Mouse (Mus musculus) MEL (cell line): ENCODE measurements around the gene Zfp296. TPM values are rescaled to one million over a fixed set of nuclear protein-coding genes. Genes with fewer than 3 reads are reported as not detected.

Source experiments
- DNase-seq: peaks from one replicate; pipeline ENCODE4 v3.0.0; 2011; ENCODE audit warnings: low read depth, low spot score
- H3K27ac ChIP-seq: 2 replicates; pipeline ENCODE4 v1.5.1; 2012; ENCODE audit warnings: low read depth, mild to moderate bottlenecking, control low read depth, low read length, moderate library complexity; ENCODE audit not compliant: control insufficient read depth
- H3K27me3 ChIP-seq, 2 experiments: fragments of 150-350 bp in 1 of 2; sonication (generic) in 1 of 2; 2 replicates each; pipeline ENCODE4 v1.6.1; 2012; ENCODE audit warnings: low read length in 2 of 2, mild to moderate bottlenecking in 2 of 2, improper control_type of control experiment in 1 of 2, moderate library complexity in 1 of 2; ENCODE audit not compliant: insufficient read depth in 2 of 2, control insufficient read depth in 1 of 2
- H3K36me3 ChIP-seq, 2 experiments: 2 replicates each; pipeline ENCODE4 v1.6.1; 2012 to 2014; ENCODE audit warnings: low read length in 2 of 2, improper control_type of control experiment in 1 of 2, inconsistent platforms in 1 of 2, mild to moderate bottlenecking in 1 of 2; ENCODE audit not compliant: insufficient read depth in 2 of 2, control insufficient read depth in 1 of 2
- H3K4me1 ChIP-seq, 2 experiments: fragments of 150-350 bp in 1 of 2; sonication (generic) in 1 of 2; 2 replicates each; pipeline ENCODE4 v1.6.1; 2012; ENCODE audit warnings: low read length in 2 of 2, improper control_type of control experiment in 1 of 2, mild to moderate bottlenecking in 1 of 2; ENCODE audit not compliant: insufficient read depth in 2 of 2, control insufficient read depth in 1 of 2
- H3K4me3 ChIP-seq, 2 experiments: fragments of 150-350 bp in 1 of 2; sonication (generic) in 1 of 2; 2 replicates each; pipeline ENCODE4 v1.5.1; 2012; ENCODE audit warnings: low read depth in 2 of 2, low read length in 2 of 2, mild to moderate bottlenecking in 2 of 2, moderate library complexity in 2 of 2, control low read depth in 1 of 2, improper control_type of control experiment in 1 of 2; ENCODE audit not compliant: control insufficient read depth in 1 of 2, insufficient read depth in 1 of 2
- H3K79me2 ChIP-seq: 2 replicates; pipeline ENCODE4 v1.6.1; 2012; ENCODE audit warnings: mild to moderate bottlenecking, low read length, moderate library complexity; ENCODE audit not compliant: control insufficient read depth, poor library complexity, insufficient read depth
- H3K9ac ChIP-seq: 2 replicates; pipeline ENCODE4 v1.6.1; 2012; ENCODE audit warnings: low read depth, mild to moderate bottlenecking, control low read depth, low read length, moderate library complexity; ENCODE audit not compliant: control insufficient read depth, poor library complexity, severe bottlenecking
- H3K9me3 ChIP-seq: fragments of 150-350 bp; sonication (generic); replicated peaks from 2 replicates; pipeline ENCODE4 v1.6.1; 2012; ENCODE audit warnings: mild to moderate bottlenecking, low read length, improper control_type of control experiment, moderate library complexity; ENCODE audit not compliant: insufficient read depth
- BHLHE40 ChIP-seq: IDR thresholded peaks from 2 replicates; pipeline ENCODE4 v1.6.1; 2012; ENCODE audit warnings: low read depth, mild to moderate bottlenecking, inconsistent platforms, low read length, improper control_type of control experiment, borderline replicate concordance
- CHD1 ChIP-seq: IDR thresholded peaks from 2 replicates; pipeline ENCODE4 v1.6.1; 2012; ENCODE audit warnings: low read depth, mild to moderate bottlenecking, inconsistent platforms, low read length, improper control_type of control experiment
- CHD2 ChIP-seq: IDR thresholded peaks from 2 replicates; pipeline ENCODE4 v1.6.1; 2011; ENCODE audit warnings: low read length, improper control_type of control experiment
- CTCF ChIP-seq, 3 experiments: IDR thresholded peaks in 2 of 3; conservative IDR thresholded peaks in 1 of 3; 2 replicates each; pipeline ENCODE4 v1.5.1; 2011 to 2012; ENCODE audit warnings: low read length in 3 of 3, low read depth in 2 of 3, mild to moderate bottlenecking in 2 of 3, improper control_type of control experiment in 1 of 3, inconsistent platforms in 1 of 3, mixed read lengths in 1 of 3, moderate library complexity in 1 of 3; ENCODE audit not compliant: control insufficient read depth in 1 of 3, insufficient read depth in 1 of 3, poor library complexity in 1 of 3, severe bottlenecking in 1 of 3
- E2F4 ChIP-seq: IDR thresholded peaks from 2 replicates; pipeline ENCODE4 v1.6.1; 2011; ENCODE audit warnings: low read depth, low read length, improper control_type of control experiment, borderline replicate concordance
- EP300 ChIP-seq, 2 experiments: IDR thresholded peaks; 2 replicates each; pipeline ENCODE4 v1.6.1; 2011; ENCODE audit warnings: improper control_type of control experiment in 2 of 2, low read length in 2 of 2, low read depth in 1 of 2, mild to moderate bottlenecking in 1 of 2
- ETS1 ChIP-seq: IDR thresholded peaks from 2 replicates; pipeline ENCODE4 v1.6.1; 2012; ENCODE audit warnings: low read depth, mild to moderate bottlenecking, inconsistent platforms, low read length, improper control_type of control experiment, moderate library complexity
- GATA1 ChIP-seq: IDR thresholded peaks from 2 replicates; pipeline ENCODE4 v1.6.1; 2011; ENCODE audit warnings: low read depth, low read length, improper control_type of control experiment
- HCFC1 ChIP-seq: IDR thresholded peaks from 2 replicates; pipeline ENCODE4 v1.6.1; 2012; ENCODE audit warnings: low read depth, mild to moderate bottlenecking, inconsistent platforms, low read length, improper control_type of control experiment, moderate library complexity
- MAFK ChIP-seq: IDR thresholded peaks from 2 replicates; pipeline ENCODE4 v1.6.1; 2011; ENCODE audit warnings: low read depth, mild to moderate bottlenecking, low read length, improper control_type of control experiment, borderline replicate concordance
- MAX ChIP-seq: IDR thresholded peaks from 2 replicates; pipeline ENCODE4 v1.6.1; 2011; ENCODE audit warnings: low read length, improper control_type of control experiment
- MAZ ChIP-seq: IDR thresholded peaks from 2 replicates; pipeline ENCODE4 v1.6.1; 2012; ENCODE audit warnings: low read depth, mild to moderate bottlenecking, inconsistent platforms, low read length, improper control_type of control experiment
- MEF2A ChIP-seq: IDR thresholded peaks from 2 replicates; pipeline ENCODE4 v1.6.1; 2014; ENCODE audit warnings: low read depth, mild to moderate bottlenecking, inconsistent platforms, low read length, improper control_type of control experiment; ENCODE audit not compliant: poor library complexity, insufficient replicate concordance, severe bottlenecking; ENCODE audit errors: extremely low read depth
- MXI1 ChIP-seq: IDR thresholded peaks from 2 replicates; pipeline ENCODE4 v1.6.1; 2011; ENCODE audit warnings: mild to moderate bottlenecking, low read depth, low read length, improper control_type of control experiment
- MYB ChIP-seq: IDR thresholded peaks from 2 replicates; pipeline ENCODE4 v1.6.1; 2011; ENCODE audit warnings: mild to moderate bottlenecking, low read depth, low read length, improper control_type of control experiment
- MYC ChIP-seq: IDR thresholded peaks from 2 replicates; pipeline ENCODE4 v1.6.1; 2011; ENCODE audit warnings: low read depth, mild to moderate bottlenecking, low read length, improper control_type of control experiment, moderate library complexity
- NRF1 ChIP-seq: IDR thresholded peaks from 2 replicates; pipeline ENCODE4 v1.6.1; 2014; ENCODE audit warnings: low read depth, mild to moderate bottlenecking, inconsistent platforms, low read length, improper control_type of control experiment, moderate library complexity; ENCODE audit not compliant: poor library complexity, insufficient read depth, severe bottlenecking
- POLR2A ChIP-seq, 2 experiments: IDR thresholded peaks; 2 replicates each; pipeline ENCODE4 v1.6.1; 2011 to 2012; ENCODE audit warnings: low read length in 2 of 2, mild to moderate bottlenecking in 2 of 2, control low read depth in 1 of 2, improper control_type of control experiment in 1 of 2, low read depth in 1 of 2, moderate library complexity in 1 of 2; ENCODE audit not compliant: control insufficient read depth in 1 of 2, insufficient read depth in 1 of 2, poor library complexity in 1 of 2
- RCOR1 ChIP-seq: IDR thresholded peaks from 2 replicates; pipeline ENCODE4 v1.6.1; 2012; ENCODE audit warnings: low read depth, mild to moderate bottlenecking, inconsistent platforms, low read length, improper control_type of control experiment
- SIN3A ChIP-seq: IDR thresholded peaks from 2 replicates; pipeline ENCODE4 v1.6.1; 2012; ENCODE audit warnings: low read length, improper control_type of control experiment, inconsistent platforms
- TAL1 ChIP-seq: IDR thresholded peaks from 2 replicates; pipeline ENCODE4 v1.6.1; 2012; ENCODE audit warnings: mild to moderate bottlenecking, inconsistent platforms, low read length, moderate library complexity, mixed read lengths
- TBP ChIP-seq: IDR thresholded peaks from 2 replicates; pipeline ENCODE4 v1.8.0; 2011; ENCODE audit warnings: low read depth, low read length, improper control_type of control experiment
- TCF12 ChIP-seq: IDR thresholded peaks from 2 replicates; pipeline ENCODE4 v1.6.1; 2014; ENCODE audit warnings: low read depth, mild to moderate bottlenecking, inconsistent platforms, low read length, improper control_type of control experiment, moderate library complexity
- USF1 ChIP-seq: IDR thresholded peaks from 2 replicates; pipeline ENCODE4 v1.6.1; 2014; ENCODE audit warnings: low read depth, mild to moderate bottlenecking, inconsistent platforms, low read length, improper control_type of control experiment, moderate library complexity
- ZC3H11A ChIP-seq: IDR thresholded peaks from 2 replicates; pipeline ENCODE4 v1.6.1; 2012; ENCODE audit warnings: low read depth, mild to moderate bottlenecking, inconsistent platforms, low read length, improper control_type of control experiment
- ZMIZ1 ChIP-seq: IDR thresholded peaks from 2 replicates; pipeline ENCODE4 v1.6.1; 2012; ENCODE audit warnings: low read depth, mild to moderate bottlenecking, inconsistent platforms, low read length, improper control_type of control experiment, moderate library complexity
- polyA plus RNA-seq, 2 experiments: library from polyadenylated mRNA; stranded (reverse) in 1 of 2; unstranded in 1 of 2; fragments of >175 nt in 1 of 2; fragments of >200 nt in 1 of 2; gene quantifications; 2 replicates each; pipeline versions ENCODE4 v1.2.1 to v1.2.4; 2012; ENCODE audit warnings: low replicate concordance in 2 of 2, low read depth in 1 of 2; ENCODE audit not compliant: insufficient read length in 2 of 2, insufficient read depth in 1 of 2, missing spikeins in 1 of 2
- total RNA-seq: library from RNA; depleted of rRNA; stranded (reverse); fragments of 300-350 nt; gene quantifications from 2 replicates; pipeline ENCODE4 v1.2.3, GENCODE M21; 2012

Gene Zfp296
- total and polyA plus RNA-seq, 3 experiments: 3.3 to 7.8 TPM; not detected in 1

GRCm38 (mm10) chr7:19562643-19563410 lies 14.3 kb upstream of the Zfp296 start, which contains the start of gene Ppp1r37:
Ppp1r37 (minus strand) TSS chr7:19563076.
- H3K9ac ChIP-seq: peak within 1 kb of the TSS; percentile 98
- DNase-seq: peak; percentile 62
- H3K27ac ChIP-seq: peak within 1 kb of the TSS; percentile 96
- H3K36me3 ChIP-seq: peaks cover 0 to 26% of the 10 kb centered on the region in 2 experiments; a peak in 2 of 4 replicates
- H3K27me3 ChIP-seq: no peaks in the 10 kb centered on the region
- peaks cover 9 to 36% of the 10 kb centered on the region in 2 experiments; a peak in 3 of 4 replicates for H3K4me1 ChIP-seq
- H3K9me3 ChIP-seq: no peaks in the 10 kb centered on the region
- peak within 1 kb of the TSS; percentile 60 to 98 for H3K4me3 ChIP-seq
- TF ChIP-seq ZC3H11A: peak; percentile 22
- no peak for TF ChIP-seq CHD2
- no peak for TF ChIP-seq RCOR1
- 0 out of 2 replicates have a peak, but pooled peaks have one; percentile 31 for TF ChIP-seq MAZ
- no peak for TF ChIP-seq TBP
- TF ChIP-seq MAX: no peak
- no peak for TF ChIP-seq E2F4
- 0 out of 2 replicates have a peak, but pooled peaks have one; percentile 34 for TF ChIP-seq USF1
- TF ChIP-seq HCFC1: peak; percentile 57; the same call in 1 of the 2 replicates
- 0 out of 2 replicates have a peak, but pooled peaks have one; percentile 41 for TF ChIP-seq CHD1
- peaks cover 42% of the 10 kb centered on the region for H3K79me2 ChIP-seq

- Histone ChIP-seq H3K27me3 (no peaks in the 10 kb centered on the region), H3K9ac (peak overlapping the region; percentile 98), H3K9me3 (no peaks in the 10 kb centered on the region), H3K36me3 (peaks cover 0 to 26% of the 10 kb centered on the region in 2 experiments; a peak in 2 of 4 replicates), H3K79me2 (peaks cover 31% of the 10 kb centered on the region), H3K4me1 (peaks cover 9 to 36% of the 10 kb centered on the region in 2 experiments; a peak in 3 of 4 replicates), H3K27ac (peak overlapping the region; percentile 96), H3K4me3 (peak overlapping the region; percentile 60 to 98; a peak in 3 of 4 replicates)
- DNase-seq: peak; percentile 91
- TF ChIP-seq MYC (peak; percentile 40; the same call in 1 of the 2 replicates), MAZ (0 out of 2 replicates have a peak, but pooled peaks have one; percentile 41), EP300 (IDR thresholded peaks at IDR 0.05; ENCODE audit: low read depth in 1 of 2, low read length in 2 of 2) (peak; percentile 95 to 97), GATA1 (peak; percentile 100), CTCF (IDR thresholded peaks at IDR 0.05 in 2 of 3, conservative IDR thresholded peaks at IDR 0.05 in 1 of 3; ENCODE audit: control insufficient read depth in 1 of 3, insufficient read depth in 1 of 3, low read depth in 2 of 3, low read length in 3 of 3, poor library complexity in 1 of 3, severe bottlenecking in 1 of 3) (no peak), ETS1 (peak; percentile 91), MYB (no peak), TCF12 (peak; percentile 99), ZMIZ1 (peak; percentile 81), BHLHE40 (no peak), TAL1 (peak; percentile 96), MEF2A (no peak), ZC3H11A (no peak), RCOR1 (peak; percentile 71), MAFK (peak; percentile 57; the same call in 1 of the 2 replicates), NRF1 (no peak), SIN3A (peak; percentile 90), HCFC1 (peak; percentile 57), MXI1 (peak; percentile 62; the same call in 1 of the 2 replicates), TBP (peak; percentile 61), POLR2A (IDR thresholded peaks at IDR 0.05; ENCODE audit: control insufficient read depth in 1 of 2, insufficient read depth in 1 of 2, low read depth in 1 of 2, low read length in 2 of 2, poor library complexity in 1 of 2) (peak in 1 of 2 experiments; percentile 46; a peak in 1 of 4 replicates)
These were observed 13.2 kb upstream of the Zfp296 start for GRCm38 (mm10) chr7:19563884-19564283.
